Mouse (Mus musculus) cerebellum, adult 9-10 months (tissue): ENCODE data around the gene Capns1.

Experiments used
- DNase-seq: peaks from one replicate; pipeline ENCODE4 v3.0.0; 2022

Capns1 gene

GRCm38 (mm10) chr7:30169583-30170282 lies 28.9 kb downstream of the Capns1 start, which contains the start of gene Zfp146:
Gene Zfp146 (minus strand): TSS chr7:30169750.
- peak; percentile 96 for DNase-seq

DNA sequence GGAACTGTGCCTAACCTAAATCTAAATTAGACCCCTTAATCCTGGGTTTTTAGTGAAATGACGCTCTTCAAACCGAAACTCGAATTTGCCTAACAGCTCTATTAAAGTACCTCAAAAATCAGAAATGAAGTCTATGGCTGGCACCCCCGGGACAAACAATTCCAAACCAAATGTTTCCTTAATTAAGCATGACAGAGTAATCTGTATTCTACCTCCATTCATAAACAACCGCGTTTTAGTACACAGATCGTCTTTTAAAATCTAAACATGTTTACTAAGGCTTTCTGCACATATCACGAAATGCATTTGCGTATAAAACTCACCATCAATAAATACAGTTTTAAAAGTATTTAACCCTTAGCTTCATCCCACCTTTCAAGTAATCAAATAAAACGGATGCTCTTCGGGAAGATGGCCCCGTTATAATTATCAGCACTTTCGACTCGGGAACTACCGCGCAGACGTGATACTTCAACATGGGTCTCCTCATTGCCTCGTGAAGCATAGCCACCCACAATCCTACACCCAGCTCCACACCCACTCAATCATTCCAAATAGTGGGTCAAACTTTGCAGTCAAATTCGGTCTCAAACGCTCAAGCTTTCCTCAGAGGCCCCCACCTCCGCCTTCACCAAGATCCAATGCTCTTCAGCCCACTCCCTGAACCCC lies 29.6 kb downstream of the Capns1 start:
- peak; percentile 41 for DNase-seq

GRCm38 (mm10) chr7:30164745-30165144 lies 33.9 kb downstream of the Capns1 start:
- no peak for DNase-seq

DNA sequence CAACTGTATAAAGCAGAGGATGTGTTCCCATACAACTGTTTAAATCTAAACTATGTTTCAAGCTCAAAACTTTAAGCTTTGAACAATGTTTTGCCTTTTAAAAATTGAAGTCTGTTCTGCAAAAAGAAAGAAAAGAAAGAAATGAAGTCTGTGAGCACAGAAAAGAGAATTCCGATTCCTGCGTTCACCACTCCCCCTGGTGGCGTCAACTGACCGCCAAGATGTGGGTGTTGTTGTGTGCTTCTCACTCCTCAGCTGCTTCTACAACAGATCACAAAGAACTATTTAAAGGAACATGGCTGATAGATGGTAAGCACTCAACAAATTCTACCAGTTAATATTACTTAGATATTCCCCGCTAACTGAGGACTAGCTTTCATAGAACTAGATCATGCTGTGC lies 35.5 kb downstream of the Capns1 start:
- no peak for DNase-seq

DNA sequence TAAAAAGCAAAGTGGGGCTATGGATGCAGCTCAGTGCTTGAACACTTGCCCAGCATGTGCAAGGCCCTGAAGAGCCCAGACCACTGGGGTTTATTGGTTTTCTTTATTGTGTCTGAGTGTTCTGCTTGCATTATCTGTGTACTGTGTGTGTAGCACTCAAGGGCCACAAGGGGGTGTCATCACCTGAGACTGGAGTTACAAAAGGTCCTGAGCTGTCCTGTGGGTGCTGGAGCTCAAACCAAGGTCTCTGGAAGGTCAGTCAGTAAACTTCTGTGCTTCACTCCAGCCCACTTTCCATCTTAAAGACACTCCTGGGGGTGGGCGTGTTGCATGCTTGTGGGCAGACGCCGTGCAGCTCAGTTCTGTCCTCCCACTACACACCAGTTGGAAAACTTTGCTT lies 43.1 kb downstream of the Capns1 start:
- no peak for DNase-seq

GRCm38 (mm10) chr7:30154040-30154439 lies 44.6 kb downstream of the Capns1 start:
- DNase-seq = no peak

- no peak for DNase-seq
Measured at GRCm38 (mm10) chr7:30147011-30147410, 51.6 kb downstream of the Capns1 start.

- DNase-seq = peak; percentile 48
Measured at GRCm38 (mm10) chr7:30143555-30144209, 54.9 kb downstream of the Capns1 start.

DNA sequence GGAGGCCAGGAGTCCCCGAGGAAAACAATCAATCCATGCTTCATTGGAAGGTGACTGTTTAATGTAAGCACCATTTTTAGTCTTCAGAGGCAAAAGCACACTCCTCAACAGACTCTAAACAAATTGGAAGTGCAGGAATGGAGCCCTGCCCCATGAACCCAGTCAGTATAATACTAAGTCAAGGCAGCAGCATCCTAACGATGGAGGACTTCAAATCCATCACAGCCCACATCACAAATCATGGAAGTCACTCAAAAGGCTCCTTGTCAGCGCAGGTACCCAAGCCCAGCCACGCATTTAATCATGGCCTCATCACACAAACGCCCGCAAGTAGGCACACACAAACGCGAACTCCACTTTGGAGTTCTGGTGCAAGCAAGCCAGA lies 55.4 kb downstream of the Capns1 start:
- DNase-seq = no peak
